In the genomic region with DNA sequence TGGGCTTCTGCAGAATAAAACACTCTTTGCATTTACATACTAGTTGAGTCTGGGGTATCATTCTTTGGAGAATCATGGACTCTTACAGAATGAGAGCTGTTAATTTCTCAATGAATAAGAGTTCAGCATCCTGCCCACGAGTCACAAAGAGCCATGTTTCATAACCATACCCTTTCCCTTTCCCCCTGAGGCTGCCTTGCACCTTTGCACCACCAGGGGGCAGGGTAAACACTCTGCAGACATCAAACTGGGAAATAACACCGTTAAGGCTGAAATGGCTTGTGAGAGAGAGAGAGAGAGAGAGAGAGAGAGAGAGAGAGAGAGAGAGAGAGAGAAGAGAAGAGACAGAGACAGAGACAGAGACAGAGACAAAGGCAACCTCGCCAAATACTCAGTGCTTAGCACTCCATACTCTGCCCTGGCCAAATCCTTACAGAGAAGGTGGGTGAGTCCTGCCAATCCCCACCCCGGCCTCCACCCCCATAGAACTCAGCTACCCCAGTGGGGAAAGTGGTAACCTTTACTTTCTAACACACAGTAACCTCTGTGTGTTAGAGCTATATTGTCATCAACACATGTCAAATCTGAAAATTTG, we compare ENCODE assay signal across 8 mouse cellular contexts. TPM values are rescaled to one million over a fixed set of nuclear protein-coding genes. Genes with fewer than 3 reads are reported as not detected.
DNase-seq lines count a peak whose midpoint lies in the region; ATAC-seq and TF ChIP-seq lines count a peak whose summit lies in the region.

No protein-coding gene starts in this region.

- DNase-seq in A20 (ENCODE audit: low read depth, low spot score) (peak; percentile 63), ES-CJ7 (ENCODE audit: low read depth, low spot score) (peak; percentile 72)
- DNase-seq in forelimb bud, embryonic 11.5 days (ENCODE audit: low read depth, low spot score): peak; percentile 77
- DNase-seq in kidney, postnatal 10 days: peak; percentile 90
- peak in 2 of 3 experiments; percentile 30 to 37 for DNase-seq in liver, embryonic 14.5 days (ENCODE audit: low read depth in 3 of 3, low spot score in 3 of 3)
- peak; percentile 87 to 91 for DNase-seq in right cerebral cortex, postnatal 10 days (ENCODE audit: low spot score in 2 of 2)
- DNase-seq in urinary bladder, postnatal 36 days (ENCODE audit: low spot score in 2 of 2): peak; percentile 69 to 82

- no peak overlapping the region for H3K9ac ChIP-seq in liver, embryonic 14.5 days (replicated peaks)

- H3K9me3 ChIP-seq in liver, embryonic 14.5 days (ENCODE audit: control insufficient read depth, low read length): no peaks in the 10 kb centered on the region

- 22% methylated on average over 4 of the region's 4 CpGs for WGBS in liver, embryonic 14.5 days (ENCODE audit: insufficient replicate concordance)

- peak; percentile 73 for ATAC-seq in cerebellum, adult (ENCODE audit: insufficient number of reproducible peaks, low FRiP score, low TSS enrichment)
- no peak for ATAC-seq in liver, embryonic 14.5 days (ENCODE audit: insufficient read depth)

- no peak overlapping the region for H3K27ac ChIP-seq in liver, embryonic 14.5 days

- no peaks in the 10 kb centered on the region for H3K36me3 ChIP-seq in liver, embryonic 14.5 days (replicated peaks; ENCODE audit: control insufficient read depth, insufficient read depth, low read depth)

- H3K4me1 ChIP-seq in liver, embryonic 14.5 days (replicated peaks; ENCODE audit: control insufficient read depth in 2 of 2, insufficient read depth in 2 of 2, low read length in 1 of 2): no peaks in the 10 kb centered on the region

- no peak for TF ChIP-seq EP300 in liver, embryonic 14.5 days (IDR thresholded peaks at IDR 0.05; ENCODE audit: low read depth)

- H3K27me3 ChIP-seq in liver, embryonic 14.5 days (ENCODE audit: control insufficient read depth, insufficient read depth, low read length): no peaks in the 10 kb centered on the region

- no peak overlapping the region for H3K4me2 ChIP-seq in liver, embryonic 14.5 days (ENCODE audit: low read depth)

- peak; percentile 88 for TF ChIP-seq CTCF in liver, embryonic 14.5 days (IDR thresholded peaks at IDR 0.05; ENCODE audit: low read depth)

- no peak overlapping the region for H3K4me3 ChIP-seq in liver, embryonic 14.5 days (ENCODE audit: insufficient read depth in 1 of 2, low read depth in 2 of 2, low read length in 2 of 2)

RNA-seq across cellular contexts. Expression of a gene that starts 34.9 kb away (rescaled TPM):
- not detected in 2 replicates for polyA plus RNA-seq in liver, embryonic 14.5 days (2012; rRNA removed)
- polyA plus RNA-seq in liver, embryonic 14.5 days (2014; fragmentation: Nextera tagmentation; extraction: Ambion mirVana): not detected in 2 replicates

RNA-seq across cellular contexts. Expression of a gene that starts 42.8 kb away (rescaled TPM):
- polyA plus RNA-seq in liver, embryonic 14.5 days (2012; rRNA removed): 0.56 and 0.60 TPM in 2 replicates
- 0.68 and 1.1 TPM in 2 replicates for polyA plus RNA-seq in liver, embryonic 14.5 days (2014; fragmentation: Nextera tagmentation; extraction: Ambion mirVana)

Comparison
In these comparisons a context has a peak if more than half of its experiments do, and no peak if none do; other contexts are left out.
1. DNase-seq: peak in every context shown above with its lines; median percentile 90 in kidney, postnatal 10 days; 89 in right cerebral cortex, postnatal 10 days; 77 in forelimb bud, embryonic 11.5 days; 76 in urinary bladder, postnatal 36 days; 72 in ES-CJ7; 63 in A20; 34 in liver, embryonic 14.5 days.